9 mouse cellular contexts compared by ENCODE assay signal in genomic region chr1:95596825-95597224, GRCm38 (mm10).
"Had no signal": no experiment of that assay in that cellular context is flagged by ENCODE, and none has a peak within 500 bp of the region (broad histone marks: within the 10 kb centered on the region; RNA-seq: fewer than 3 reads in every experiment).

No protein-coding gene starts in this region.

- DNase-seq: kidney, adult 11 months; kidney, adult 9 months; kidney, postnatal 36 days; liver; liver, embryonic 13.5 days; liver, postnatal 0 days; midbrain, embryonic 14.5 days; right cerebral cortex, postnatal 14 days; thymus, postnatal 36 days had no signal

- ATAC-seq: liver, postnatal 0 days had no signal
